Mouse (Mus musculus): ENCODE results near the gene P3h4. TPM values are rescaled to one million over a fixed set of nuclear protein-coding genes. Genes with fewer than 3 reads are reported as not detected.
A peak's percentile ranks its signal among the peaks of the same experiment; 100 is the strongest.

P3h4 gene
- polyA plus RNA-seq, 1 experiment from 2014 or later: 10.9 TPM

- Histone ChIP-seq H3K27ac (peak overlapping the region; percentile 57), H3K9ac (peak overlapping the region; percentile 73)
Measured at GRCm38 (mm10) chr11:100396886-100397599, 17.6 kb downstream of the P3h4 start.

GRCm38 (mm10) chr11:100395861-100396631 is 18.6 kb downstream of the P3h4 start:
- Histone ChIP-seq H3K9ac (peak overlapping the region; percentile 73), H3K9me3 (replicated peaks) (no peaks in the 10 kb centered on the region), H3K27ac (no peak overlapping the region), H3K4me3 (peak overlapping the region; percentile 62), H3K4me1 (peaks cover 22% of the 10 kb centered on the region), H3K27me3 (peaks cover 36% of the 10 kb centered on the region), H3K36me3 (ENCODE audit: poor library complexity, severe bottlenecking) (no peaks in the 10 kb centered on the region), H3K4me2 (peak overlapping the region; percentile 66)
- 29% methylated on average over 17 of the region's 17 CpGs for WGBS
- ATAC-seq: no peak

More at GRCm38 (mm10) chr11:100396886-100397599, 17.6 kb downstream of the P3h4 start:
- H3K9me3 ChIP-seq (replicated peaks): no peaks in the 10 kb centered on the region
- peak; percentile 32 for ATAC-seq
- H3K4me3 ChIP-seq: peak overlapping the region; percentile 62
- peaks cover 22% of the 10 kb centered on the region for H3K4me1 ChIP-seq
- H3K27me3 ChIP-seq: peaks cover 36% of the 10 kb centered on the region
- peak overlapping the region; percentile 66 for H3K4me2 ChIP-seq
- WGBS: 2% methylated on average over 42 of the region's 42 CpGs
- no peaks in the 10 kb centered on the region for H3K36me3 ChIP-seq (ENCODE audit: poor library complexity, severe bottlenecking)

GRCm38 (mm10) chr11:100395200-100395599 is 19.4 kb downstream of the P3h4 start:
- Histone ChIP-seq H3K4me1 (peaks cover 23% of the 10 kb centered on the region), H3K36me3 (ENCODE audit: poor library complexity, severe bottlenecking) (no peaks in the 10 kb centered on the region), H3K27ac (no peak overlapping the region), H3K4me3 (peak overlapping the region; percentile 62; the same call in 1 of the 2 replicates), H3K9me3 (replicated peaks) (no peaks in the 10 kb centered on the region), H3K9ac (no peak overlapping the region), H3K4me2 (peak overlapping the region; percentile 66), H3K27me3 (peaks cover 31% of the 10 kb centered on the region)
- WGBS: 42% methylated on average over 11 of the region's 11 CpGs
- no peak for ATAC-seq

GRCm38 (mm10) chr11:100394353-100395074 is 20.1 kb downstream of the P3h4 start:
- ATAC-seq: no peak
- Histone ChIP-seq H3K36me3 (ENCODE audit: poor library complexity, severe bottlenecking) (no peaks in the 10 kb centered on the region), H3K9me3 (replicated peaks) (no peaks in the 10 kb centered on the region), H3K27ac (no peak overlapping the region), H3K4me3 (no peak overlapping the region), H3K9ac (no peak overlapping the region), H3K4me1 (peaks cover 28% of the 10 kb centered on the region), H3K27me3 (peaks cover 25% of the 10 kb centered on the region), H3K4me2 (0 out of 2 replicates have a peak overlapping the region, but pooled peaks have one; percentile 66)
- WGBS: 78% methylated on average over 5 of the region's 5 CpGs

GRCm38 (mm10) chr11:100393733-100394132 is 20.9 kb downstream of the P3h4 start:
- Histone ChIP-seq H3K9ac (no peak overlapping the region), H3K4me1 (peaks cover 28% of the 10 kb centered on the region), H3K36me3 (ENCODE audit: poor library complexity, severe bottlenecking) (no peaks in the 10 kb centered on the region), H3K4me2 (no peak overlapping the region), H3K4me3 (no peak overlapping the region), H3K27ac (no peak overlapping the region), H3K27me3 (peaks cover 25% of the 10 kb centered on the region), H3K9me3 (replicated peaks) (no peaks in the 10 kb centered on the region)
- WGBS: 82% methylated on average over 7 of the region's 7 CpGs
- ATAC-seq: no peak

GRCm38 (mm10) chr11:100392958-100393357 is 21.7 kb downstream of the P3h4 start:
- no peak overlapping the region for H3K4me2 ChIP-seq
- H3K4me1 ChIP-seq: peaks cover 28% of the 10 kb centered on the region
- 86% methylated on average over 5 of the region's 5 CpGs for WGBS
- no peaks in the 10 kb centered on the region for H3K9me3 ChIP-seq (replicated peaks)
- no peak overlapping the region for H3K4me3 ChIP-seq
- no peaks in the 10 kb centered on the region for H3K36me3 ChIP-seq (ENCODE audit: poor library complexity, severe bottlenecking)
- H3K27me3 ChIP-seq: peaks cover 25% of the 10 kb centered on the region
- H3K27ac ChIP-seq: no peak overlapping the region
- ATAC-seq: no peak
- no peak overlapping the region for H3K9ac ChIP-seq

- no peak overlapping the region; the same call in 1 of the 2 replicates for H3K9ac ChIP-seq
- peaks cover 21% of the 10 kb centered on the region for H3K27me3 ChIP-seq
- no peak overlapping the region for H3K4me2 ChIP-seq
- 65% methylated on average over 7 of the region's 7 CpGs for WGBS
- no peak overlapping the region for H3K27ac ChIP-seq
- H3K36me3 ChIP-seq (ENCODE audit: poor library complexity, severe bottlenecking): no peaks in the 10 kb centered on the region
- H3K4me1 ChIP-seq: peaks cover 26% of the 10 kb centered on the region
- H3K9me3 ChIP-seq (replicated peaks): no peaks in the 10 kb centered on the region
- H3K4me3 ChIP-seq: no peak overlapping the region
- no peak for ATAC-seq
Measured at GRCm38 (mm10) chr11:100391884-100392345, 22.7 kb downstream of the P3h4 start.

GRCm38 (mm10) chr11:100391081-100391883 is 23.4 kb downstream of the P3h4 start:
- H3K36me3 ChIP-seq (ENCODE audit: poor library complexity, severe bottlenecking): no peaks in the 10 kb centered on the region
- H3K9me3 ChIP-seq (replicated peaks): no peaks in the 10 kb centered on the region
- H3K4me3 ChIP-seq: no peak overlapping the region
- H3K4me2 ChIP-seq: no peak overlapping the region
- H3K27ac ChIP-seq: no peak overlapping the region
- H3K27me3 ChIP-seq: peaks cover 15% of the 10 kb centered on the region
- WGBS: 67% methylated on average over 9 of the region's 9 CpGs
- peaks cover 20% of the 10 kb centered on the region for H3K4me1 ChIP-seq
- no peak for ATAC-seq
- H3K9ac ChIP-seq: no peak overlapping the region

GRCm38 (mm10) chr11:100389931-100390445 is 24.6 kb downstream of the P3h4 start:
- no peak for ATAC-seq
- H3K27ac ChIP-seq: no peak overlapping the region
- H3K4me1 ChIP-seq: peaks cover 7% of the 10 kb centered on the region
- H3K4me3 ChIP-seq: no peak overlapping the region
- no peak overlapping the region for H3K9ac ChIP-seq
- peaks cover 8% of the 10 kb centered on the region; the same call in 1 of the 2 replicates for H3K36me3 ChIP-seq (ENCODE audit: poor library complexity, severe bottlenecking)
- H3K9me3 ChIP-seq (replicated peaks): no peaks in the 10 kb centered on the region
- 49% methylated on average over 8 of the region's 8 CpGs for WGBS
- H3K4me2 ChIP-seq: no peak overlapping the region
- peaks cover 2% of the 10 kb centered on the region for H3K27me3 ChIP-seq

GRCm38 (mm10) chr11:100388588-100388987 is 26.0 kb downstream of the P3h4 start:
- Histone ChIP-seq H3K4me2 (no peak overlapping the region), H3K4me3 (no peak overlapping the region), H3K27me3 (no peaks in the 10 kb centered on the region), H3K36me3 (ENCODE audit: poor library complexity, severe bottlenecking) (peaks cover 20% of the 10 kb centered on the region; the same call in 1 of the 2 replicates), H3K9ac (no peak overlapping the region), H3K27ac (no peak overlapping the region), H3K4me1 (peaks cover 6% of the 10 kb centered on the region), H3K9me3 (replicated peaks) (no peaks in the 10 kb centered on the region)
- ATAC-seq: no peak
- 92% methylated on average over 6 of the region's 6 CpGs for WGBS
